Mouse (Mus musculus): ENCODE results near the gene Atg5. TPM values are rescaled to one million over a fixed set of nuclear protein-coding genes. Genes with fewer than 3 reads are reported as not detected.

The Atg5 gene
- total RNA-seq, 4 experiments from 2014 or later = 18.3 to 21.2 (median 19.2) TPM

DNA sequence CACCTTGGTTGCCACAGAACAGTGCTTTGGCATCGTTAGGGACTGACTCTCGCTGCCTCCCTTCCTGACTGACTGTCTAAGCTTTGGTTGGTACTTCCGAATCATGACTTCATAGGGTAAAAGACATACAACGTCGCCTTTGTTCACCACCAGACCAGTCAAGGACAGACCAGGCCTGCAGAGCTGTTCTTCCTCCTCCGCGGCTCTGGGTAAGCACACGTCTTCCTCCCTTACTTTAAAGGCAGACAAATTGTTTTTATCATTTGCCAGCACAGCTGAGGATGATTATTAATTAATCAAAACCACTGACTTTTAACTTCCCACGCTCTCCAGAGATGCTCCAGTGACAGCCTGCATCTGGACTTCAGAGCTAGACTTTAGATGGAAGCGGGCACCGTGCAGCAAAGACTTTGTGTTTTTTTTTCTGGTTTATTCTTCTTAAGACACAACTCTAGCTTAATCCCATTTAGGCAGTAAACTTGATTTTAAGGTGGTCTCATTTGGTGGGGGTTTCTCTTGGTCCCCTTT, 120.6 kb downstream of the Atg5 start:
- DNase-seq (ENCODE audit: low spot score in 2 of 2) = no peak

DNA sequence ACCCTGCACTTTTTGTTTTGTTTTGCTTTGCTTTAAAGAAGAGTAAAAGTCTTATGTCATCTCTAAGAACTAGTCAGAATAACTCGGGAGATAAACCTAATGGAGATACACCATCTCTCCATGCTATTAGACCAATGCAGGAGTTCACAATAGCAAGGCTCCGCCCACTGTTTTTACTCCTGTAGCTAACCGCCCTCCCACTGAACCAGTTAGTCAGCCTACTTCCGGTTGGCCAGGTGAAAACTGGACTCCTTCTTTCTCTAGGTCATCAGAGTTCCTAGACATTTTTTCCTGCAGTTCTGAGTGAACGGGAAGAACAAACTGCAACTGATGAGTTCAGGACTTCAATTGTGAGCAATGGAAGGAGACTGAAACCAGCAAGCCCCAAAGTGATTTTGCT, 122.1 kb downstream of the Atg5 start:
- DNase-seq (ENCODE audit: low spot score in 2 of 2) = no peak

DNA sequence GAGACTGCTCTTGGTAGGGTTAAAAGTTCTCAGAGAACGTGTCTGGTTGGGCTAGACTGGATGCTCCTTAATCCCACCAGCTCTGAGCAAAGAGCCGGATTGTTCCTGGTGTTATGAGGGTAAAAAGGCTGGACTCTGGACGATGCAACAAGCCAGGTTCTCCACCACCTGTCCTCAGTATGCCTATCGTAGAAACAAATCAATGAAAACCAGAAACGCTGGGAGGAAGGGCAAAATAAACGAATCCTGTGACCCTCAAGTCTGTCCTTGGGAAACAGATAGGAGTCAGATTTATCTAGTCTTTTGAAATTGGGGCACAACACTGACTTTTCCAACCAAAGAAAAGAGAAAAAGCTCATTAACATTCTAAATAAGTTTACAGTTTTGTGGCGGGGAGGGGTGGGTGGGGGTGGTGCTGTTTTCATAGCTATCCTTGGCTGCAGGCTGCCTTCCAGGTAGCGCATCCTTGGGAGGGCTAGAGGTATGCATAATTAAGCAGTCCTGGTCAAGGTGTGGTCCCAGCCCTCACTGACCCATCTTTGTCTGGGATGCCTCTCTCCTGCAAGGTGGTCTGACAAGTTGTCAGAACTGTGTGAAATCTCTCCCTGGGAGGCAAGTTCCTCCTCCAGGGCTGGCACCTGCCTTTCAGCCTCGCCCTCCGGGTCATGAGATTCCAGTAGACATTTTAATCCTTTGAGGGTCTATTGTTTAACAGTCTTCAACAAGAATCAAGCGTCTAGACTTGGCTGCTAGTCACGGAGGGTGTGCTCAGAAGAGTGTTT, 123.5 kb downstream of the Atg5 start:
- no peak for DNase-seq (ENCODE audit: low spot score in 2 of 2)

DNA sequence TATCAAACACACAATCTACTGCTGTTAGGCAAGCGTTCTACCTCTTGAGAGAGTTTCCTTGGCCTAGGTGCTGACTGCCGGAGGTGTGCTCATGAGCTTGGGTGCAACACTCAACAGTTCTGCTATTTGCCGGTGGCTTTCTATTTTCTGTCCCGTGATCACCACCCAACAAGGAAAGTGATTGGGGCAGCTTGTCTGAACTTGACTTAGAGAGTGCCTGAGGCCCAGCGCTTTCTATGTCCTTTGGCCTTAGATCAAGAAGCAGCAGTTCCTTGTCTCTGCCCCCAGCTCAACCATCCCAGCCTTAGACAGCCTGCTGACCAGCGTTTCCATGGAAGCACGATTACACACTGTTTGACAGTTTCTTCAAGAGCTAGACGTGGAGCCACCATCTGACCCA, 124.7 kb downstream of the Atg5 start:
- DNase-seq (ENCODE audit: low spot score in 2 of 2) = no peak

DNA sequence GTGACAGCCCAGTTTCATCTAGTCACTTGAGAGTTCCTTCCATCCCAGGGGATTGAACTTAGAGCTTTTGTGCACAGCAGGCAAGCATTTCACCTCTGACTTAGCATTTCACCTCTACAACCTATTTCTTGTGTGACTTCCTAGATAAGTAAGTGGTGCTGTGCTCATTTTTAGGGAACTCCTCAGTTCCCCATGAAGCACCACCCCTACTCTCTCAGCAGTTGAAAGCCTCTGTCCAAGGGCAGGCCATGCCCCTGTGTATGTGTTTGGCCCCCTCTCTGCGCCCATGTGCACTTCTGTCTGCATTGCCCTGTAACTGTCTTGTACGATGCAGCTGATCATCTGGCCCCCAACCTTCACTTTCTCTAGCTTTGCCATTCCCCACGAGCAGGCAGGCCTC, 132.0 kb downstream of the Atg5 start:
- DNase-seq (ENCODE audit: low spot score in 2 of 2) = no peak

DNA sequence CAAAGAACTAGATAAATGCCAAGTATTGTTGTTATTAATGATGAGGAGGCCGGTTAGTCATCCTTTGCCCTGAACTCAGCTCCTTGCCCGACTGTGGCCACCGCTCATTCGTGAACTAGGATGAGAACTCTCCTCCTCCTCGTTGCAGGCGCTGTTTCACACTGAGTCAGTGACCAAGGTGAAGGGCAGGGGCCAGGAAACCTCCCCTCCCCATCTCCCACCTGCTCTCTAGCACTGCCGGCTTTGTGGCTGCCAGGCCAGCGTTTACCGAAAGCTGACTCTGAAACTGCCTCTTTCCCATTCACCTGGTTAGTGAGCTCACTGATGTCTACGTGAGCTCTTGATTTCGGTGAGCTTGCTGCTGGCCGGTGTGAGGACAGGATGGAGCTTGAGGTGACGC, 132.4 kb downstream of the Atg5 start:
- no peak for DNase-seq (ENCODE audit: low spot score in 2 of 2)

DNA sequence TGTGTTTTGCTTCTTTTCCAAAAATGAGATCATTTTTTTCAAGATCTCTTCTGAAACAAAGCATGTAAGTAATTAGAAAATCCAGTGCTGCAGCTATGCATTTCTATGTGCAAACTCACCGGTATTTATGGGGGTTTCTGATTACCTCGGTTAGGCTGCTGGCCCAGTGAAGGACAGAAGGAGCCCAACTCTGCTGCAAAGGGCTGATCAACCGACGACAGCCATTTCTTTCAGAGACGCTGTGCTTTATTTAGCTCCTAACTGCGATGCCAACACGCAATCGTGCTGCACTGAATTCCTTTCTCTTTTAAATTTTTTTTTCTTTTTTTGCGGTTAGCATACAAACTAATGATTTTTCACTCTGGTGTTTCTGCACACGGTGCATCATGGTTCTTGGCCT, 133.4 kb downstream of the Atg5 start:
- no peak for DNase-seq (ENCODE audit: low spot score in 2 of 2)

DNA sequence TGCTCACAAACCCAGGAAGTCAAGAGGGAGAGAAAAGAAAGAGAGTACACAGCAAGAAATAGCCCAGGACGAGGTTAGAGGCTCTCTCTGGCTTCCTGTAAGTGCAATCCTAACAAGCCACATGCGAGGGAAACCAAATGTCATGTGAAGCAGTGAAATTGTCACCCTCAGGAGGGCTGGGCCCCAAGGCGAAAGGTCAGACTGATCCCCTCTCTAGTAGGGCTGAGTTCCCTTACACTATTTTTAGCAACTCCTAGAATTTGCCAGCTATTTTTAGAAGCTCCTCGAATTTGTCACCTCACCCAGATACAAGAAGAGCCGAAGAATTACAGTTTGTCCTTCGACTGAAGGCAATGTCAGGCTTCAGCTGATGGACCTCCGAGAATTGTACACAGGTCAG, 135.3 kb downstream of the Atg5 start:
- no peak for DNase-seq (ENCODE audit: low spot score in 2 of 2)

DNA sequence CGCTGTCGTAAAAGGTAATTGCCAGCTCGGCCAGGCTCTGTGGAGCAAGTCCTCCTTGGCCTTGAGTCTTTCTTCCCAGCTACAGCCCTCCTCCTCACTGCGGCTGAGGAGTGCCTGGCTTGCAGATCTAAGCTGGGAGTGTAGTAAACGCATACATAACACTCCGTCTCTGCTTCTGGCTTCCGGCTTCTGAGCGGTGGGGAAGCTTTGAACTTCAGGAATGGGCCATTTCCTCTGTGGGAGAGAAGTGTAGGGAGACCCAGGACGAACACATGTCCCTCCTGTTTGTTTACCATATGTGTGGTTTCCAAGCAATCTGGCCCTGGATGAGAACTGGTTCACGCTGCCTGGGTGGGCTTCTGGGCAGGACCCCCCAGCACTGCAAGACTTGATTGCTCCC, 140.9 kb downstream of the Atg5 start:
- DNase-seq (ENCODE audit: low spot score in 2 of 2) = no peak

DNA sequence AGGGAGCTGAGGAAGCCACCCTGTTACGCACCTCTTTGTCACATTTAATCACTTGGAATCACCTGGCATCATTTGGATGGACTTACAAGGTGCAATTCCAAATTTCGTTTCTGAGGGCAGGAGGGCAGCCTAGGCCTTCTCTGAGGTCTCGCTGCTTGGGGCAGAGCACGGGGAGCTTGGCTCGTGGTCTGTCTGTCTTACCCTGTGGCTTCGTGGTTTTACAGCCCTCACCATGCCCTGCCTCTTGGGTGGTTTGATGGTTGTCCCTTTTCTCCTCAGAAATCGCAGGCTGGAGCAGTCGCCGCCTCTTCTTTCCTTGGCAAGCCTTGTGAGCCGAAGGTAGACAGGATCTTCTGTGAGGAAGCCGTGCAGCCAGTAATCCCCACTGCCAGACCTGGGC, 141.8 kb downstream of the Atg5 start:
- no peak for DNase-seq (ENCODE audit: low spot score in 2 of 2)

Small RNA genes lying within 50 kb of the gene (microRNA-seq; reads per million reads assigned to microRNA genes)
- gene Mir1929 = 0.21 to 0.66 reads per million in 2 experiments

Other genes starting within 250 kb of the Atg5 start
- under 1 TPM; 0.59 to 0.85 (median 0.67) TPM for gene Crybg1, start 119.5 kb upstream of the Atg5 start, total RNA-seq (2022)

All from left cerebral cortex, adult 8-10 months (tissue).